Mouse (Mus musculus): ENCODE measurements around the gene Nmt1. TPM values are rescaled to one million over a fixed set of nuclear protein-coding genes. Genes with fewer than 3 reads are reported as not detected.

The Nmt1 gene
- total and polyA plus RNA-seq, 2 experiments from 2014 or later = 46.6 to 47.6 TPM

DNA sequence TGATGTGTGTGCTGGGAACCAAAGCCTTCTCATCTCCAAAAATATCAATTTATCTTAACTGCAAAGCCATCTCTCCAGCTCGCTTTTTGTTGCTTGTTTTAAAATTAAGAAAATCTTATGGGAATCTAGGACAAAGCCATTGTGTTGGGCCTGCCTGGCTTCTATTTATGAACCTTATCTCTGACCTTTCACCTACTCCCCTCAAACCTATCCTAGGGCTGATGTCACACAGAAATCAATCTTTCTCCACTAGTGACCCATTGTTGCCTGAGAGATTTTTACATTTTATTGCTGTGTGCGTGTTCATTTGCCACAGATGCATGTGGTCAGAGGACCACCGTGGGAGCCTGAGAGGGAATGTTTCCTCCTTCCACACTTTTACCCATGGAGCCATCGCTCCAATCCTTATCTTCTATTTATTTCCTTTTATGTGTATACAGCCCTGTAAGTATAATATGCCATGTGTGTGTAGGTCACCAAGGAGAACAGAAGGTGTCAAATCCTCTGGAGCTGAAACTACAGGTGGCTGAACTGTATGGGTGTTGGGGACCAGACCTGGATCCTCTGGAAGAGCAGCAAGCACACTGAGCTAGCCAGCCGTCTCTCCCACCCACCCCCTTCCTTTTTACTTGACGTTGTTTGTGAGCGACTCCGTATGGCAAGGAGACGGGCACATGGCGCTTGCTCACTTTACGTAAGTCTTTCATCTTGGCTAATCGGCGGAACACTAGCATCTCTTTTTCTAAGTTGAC, 17.4 kb upstream of the Nmt1 start:
- Histone ChIP-seq H3K27ac (ENCODE audit: low read depth) (0 out of 2 replicates have a peak overlapping the region, but pooled peaks have one; percentile 8), H3K9me3 (replicated peaks; ENCODE audit: control insufficient read depth, low read length) (no peaks in the 10 kb centered on the region), H3K36me3 (replicated peaks; ENCODE audit: control insufficient read depth, insufficient read depth, low read length) (no peaks in the 10 kb centered on the region), H3K4me3 (ENCODE audit: low read depth, low read length) (no peak overlapping the region), H3K4me1 (ENCODE audit: control insufficient read depth, insufficient read depth) (peaks cover 14% of the 10 kb centered on the region), H3K9ac (replicated peaks; ENCODE audit: low read depth, low read length) (no peak overlapping the region), H3K4me2 (ENCODE audit: low read depth, low read length) (no peak overlapping the region), H3K27me3 (ENCODE audit: control insufficient read depth, insufficient read depth, low read length) (no peaks in the 10 kb centered on the region)
- DNase-seq (ENCODE audit: low spot score) (no peak), ATAC-seq (ENCODE audit: insufficient read depth, low read depth) (no peak)
- TF ChIP-seq CTCF (IDR thresholded peaks at IDR 0.05; ENCODE audit: low read depth) (no peak), EP300 (IDR thresholded peaks at IDR 0.05; ENCODE audit: low read depth) (no peak)
- WGBS = 74% methylated on average over 13 of the region's 13 CpGs

DNA sequence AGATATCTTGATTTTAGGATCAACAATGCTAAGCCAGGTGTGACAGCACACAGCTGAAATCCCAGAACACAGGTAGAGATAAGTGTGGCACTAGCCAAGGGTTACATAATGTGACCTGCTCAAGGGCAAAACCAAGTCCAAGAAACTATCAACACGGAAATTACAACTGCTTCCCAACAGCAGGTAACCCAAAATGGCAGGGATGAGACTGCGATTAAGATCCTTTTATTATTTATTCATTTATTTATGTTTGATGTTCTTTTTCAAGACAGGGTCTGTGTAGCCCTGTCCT, 16.8 kb upstream of the Nmt1 start:
- DNase-seq (ENCODE audit: low spot score) = no peak
- Histone ChIP-seq H3K9ac (replicated peaks; ENCODE audit: low read depth, low read length) (no peak overlapping the region), H3K4me3 (ENCODE audit: low read depth, low read length) (no peak overlapping the region), H3K36me3 (replicated peaks; ENCODE audit: control insufficient read depth, insufficient read depth, low read length) (no peaks in the 10 kb centered on the region), H3K4me1 (ENCODE audit: control insufficient read depth, insufficient read depth) (peaks cover 18% of the 10 kb centered on the region), H3K4me2 (ENCODE audit: low read depth, low read length) (no peak overlapping the region), H3K27ac (ENCODE audit: low read depth) (0 out of 2 replicates have a peak overlapping the region, but pooled peaks have one; percentile 8), H3K27me3 (ENCODE audit: control insufficient read depth, insufficient read depth, low read length) (no peaks in the 10 kb centered on the region), H3K9me3 (replicated peaks; ENCODE audit: control insufficient read depth, low read length) (no peaks in the 10 kb centered on the region)
- no peak for ATAC-seq (ENCODE audit: insufficient read depth, low read depth)
- TF ChIP-seq EP300 (IDR thresholded peaks at IDR 0.05; ENCODE audit: low read depth) (no peak), CTCF (IDR thresholded peaks at IDR 0.05; ENCODE audit: low read depth) (no peak)
- 88% methylated on average over 2 of the region's 2 CpGs for WGBS

DNA sequence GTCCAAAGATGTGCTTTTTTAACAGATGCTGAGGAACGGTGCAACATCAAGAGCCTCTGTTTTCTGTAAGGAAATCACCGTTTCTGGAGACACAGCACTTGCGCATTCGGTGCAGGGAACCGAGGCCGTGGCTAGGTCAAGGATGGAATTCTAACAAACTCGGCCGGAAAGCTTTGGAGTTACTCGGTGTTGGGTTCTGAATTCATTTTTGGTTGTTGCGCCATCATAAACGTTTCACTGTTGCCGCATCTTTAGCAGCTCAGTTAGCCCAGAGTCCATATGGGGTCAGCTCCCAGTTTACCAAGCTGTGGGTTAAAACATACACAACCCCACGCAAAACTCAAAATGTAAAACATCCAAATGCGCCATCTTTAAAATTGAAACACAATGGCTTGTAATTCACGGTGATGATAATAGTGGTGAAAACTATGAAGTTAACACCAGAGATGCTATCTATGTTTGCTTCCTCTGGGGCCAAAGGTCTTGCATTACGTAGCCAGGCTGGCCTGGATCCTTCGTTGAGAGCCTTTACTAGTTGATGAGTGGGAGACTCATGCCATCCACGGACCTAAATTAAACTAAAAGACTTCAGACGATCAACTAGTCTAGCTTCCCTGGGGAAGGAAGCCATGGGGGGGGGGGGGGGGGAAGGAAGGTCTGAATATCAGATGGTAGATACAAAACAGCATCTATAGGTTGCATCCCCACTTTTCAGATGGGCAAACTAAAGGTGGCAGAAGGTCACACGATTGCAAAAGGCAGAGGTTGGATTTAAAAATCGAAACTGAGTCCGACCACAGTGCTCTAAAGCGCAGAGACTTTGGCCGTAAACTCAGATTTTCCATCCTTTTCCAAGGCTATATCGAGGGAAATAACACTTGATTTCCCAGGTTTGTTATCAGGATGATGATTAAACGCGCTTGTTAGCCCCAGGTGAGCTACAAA, 11.8 kb upstream of the Nmt1 start:
- Histone ChIP-seq H3K4me3 (ENCODE audit: low read depth, low read length) (peak overlapping the region; percentile 84), H3K27ac (ENCODE audit: low read depth) (peak overlapping the region; percentile 75), H3K4me1 (ENCODE audit: control insufficient read depth, insufficient read depth) (peaks cover 8% of the 10 kb centered on the region), H3K4me2 (ENCODE audit: low read depth, low read length) (peak overlapping the region; percentile 66), H3K36me3 (replicated peaks; ENCODE audit: control insufficient read depth, insufficient read depth, low read length) (no peaks in the 10 kb centered on the region), H3K9ac (replicated peaks; ENCODE audit: low read depth, low read length) (peak overlapping the region; percentile 85), H3K9me3 (replicated peaks; ENCODE audit: control insufficient read depth, low read length) (no peaks in the 10 kb centered on the region), H3K27me3 (ENCODE audit: control insufficient read depth, insufficient read depth, low read length) (no peaks in the 10 kb centered on the region)
- 47% methylated on average over 27 of the region's 27 CpGs for WGBS
- no peak for DNase-seq (ENCODE audit: low spot score)
- no peak; the same call in 1 of the 2 replicates for ATAC-seq (ENCODE audit: insufficient read depth, low read depth)
- TF ChIP-seq EP300 (IDR thresholded peaks at IDR 0.05; ENCODE audit: low read depth) (no peak), CTCF (IDR thresholded peaks at IDR 0.05; ENCODE audit: low read depth) (no peak)

DNA sequence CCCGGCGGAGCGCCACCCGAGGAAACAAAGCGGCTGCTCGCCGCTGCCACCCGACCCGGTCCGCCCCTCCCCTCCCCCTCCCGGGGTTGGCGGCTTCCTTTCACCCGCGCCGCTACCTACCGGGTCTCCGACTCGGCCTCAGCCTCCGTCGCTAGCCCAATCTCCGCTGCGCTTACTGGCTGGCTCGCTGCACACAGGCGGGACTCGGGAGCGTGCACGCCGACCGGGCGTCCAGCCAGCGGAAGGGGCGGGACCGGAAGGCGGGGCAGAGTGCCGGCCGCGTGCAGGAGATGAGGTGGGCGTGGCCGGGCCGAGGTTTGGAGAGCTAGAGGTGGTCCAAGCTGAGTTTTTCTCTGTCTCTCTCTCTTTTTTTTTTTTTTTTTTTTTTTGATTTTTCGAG, 11.1 kb upstream of the Nmt1 start:
- H3K9me3 ChIP-seq (replicated peaks; ENCODE audit: control insufficient read depth, low read length) = no peaks in the 10 kb centered on the region
- H3K27ac ChIP-seq (ENCODE audit: low read depth) = peak overlapping the region; percentile 75
- H3K4me3 ChIP-seq (ENCODE audit: low read depth, low read length) = peak overlapping the region; percentile 84
- ATAC-seq (ENCODE audit: insufficient read depth, low read depth) (peak; percentile 99), DNase-seq (ENCODE audit: low spot score) (peak; percentile 95)
- H3K4me1 ChIP-seq (ENCODE audit: control insufficient read depth, insufficient read depth) = 0 out of 2 replicates have a peak, but pooled peaks cover 6% of the 10 kb centered on the region
- WGBS = under 1% methylated on average over 40 of the region's 41 CpGs
- H3K27me3 ChIP-seq (ENCODE audit: control insufficient read depth, insufficient read depth, low read length) = no peaks in the 10 kb centered on the region
- TF ChIP-seq CTCF (IDR thresholded peaks at IDR 0.05; ENCODE audit: low read depth) (no peak), EP300 (IDR thresholded peaks at IDR 0.05; ENCODE audit: low read depth) (no peak)
- no peaks in the 10 kb centered on the region for H3K36me3 ChIP-seq (replicated peaks; ENCODE audit: control insufficient read depth, insufficient read depth, low read length)
- H3K4me2 ChIP-seq (ENCODE audit: low read depth, low read length) = peak overlapping the region; percentile 66
- peak overlapping the region; percentile 85 for H3K9ac ChIP-seq (replicated peaks; ENCODE audit: low read depth, low read length)

DNA sequence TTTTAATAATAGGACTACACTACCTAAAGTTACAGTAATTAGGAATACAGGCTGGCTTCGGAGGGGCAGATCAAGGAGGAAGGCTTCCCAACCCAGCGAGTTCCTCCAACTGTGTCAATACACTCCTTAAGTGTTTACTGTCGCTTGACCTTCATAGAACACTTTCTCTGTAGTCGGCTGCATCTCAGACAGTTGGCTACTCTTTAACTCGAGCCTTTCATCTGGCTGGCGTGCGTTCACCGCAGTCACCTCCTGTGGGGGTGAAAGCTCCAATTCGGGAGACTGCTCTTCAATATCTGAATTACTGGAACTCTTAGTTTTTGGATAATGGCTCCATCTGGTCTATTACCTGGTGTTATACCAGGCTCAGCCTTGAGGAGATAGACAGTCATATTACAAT, 10.3 kb upstream of the Nmt1 start:
- H3K36me3 ChIP-seq (replicated peaks; ENCODE audit: control insufficient read depth, insufficient read depth, low read length) = no peaks in the 10 kb centered on the region
- no peaks in the 10 kb centered on the region for H3K27me3 ChIP-seq (ENCODE audit: control insufficient read depth, insufficient read depth, low read length)
- H3K9me3 ChIP-seq (replicated peaks; ENCODE audit: control insufficient read depth, low read length) = no peaks in the 10 kb centered on the region
- no peak for TF ChIP-seq CTCF (IDR thresholded peaks at IDR 0.05; ENCODE audit: low read depth)
- TF ChIP-seq EP300 (IDR thresholded peaks at IDR 0.05; ENCODE audit: low read depth) = no peak
- DNase-seq (ENCODE audit: low spot score) = no peak
- 0 out of 2 replicates have a peak, but pooled peaks cover 6% of the 10 kb centered on the region for H3K4me1 ChIP-seq (ENCODE audit: control insufficient read depth, insufficient read depth)
- H3K4me2 ChIP-seq (ENCODE audit: low read depth, low read length) = no peak overlapping the region
- no peak overlapping the region for H3K9ac ChIP-seq (replicated peaks; ENCODE audit: low read depth, low read length)
- no peak overlapping the region for H3K4me3 ChIP-seq (ENCODE audit: low read depth, low read length)
- ATAC-seq (ENCODE audit: insufficient read depth, low read depth) = no peak
- WGBS = 63% methylated on average over 9 of the region's 9 CpGs
- no peak overlapping the region for H3K27ac ChIP-seq (ENCODE audit: low read depth)
